Mouse (Mus musculus) forebrain, embryonic 15.5 days (tissue): ENCODE measurements around the gene Rer1. TPM values are rescaled to one million over a fixed set of nuclear protein-coding genes. Genes with fewer than 3 reads are reported as not detected.

ENCODE experiments used
- ATAC-seq: fragments of 200-750 bp; cut with Nextera tagmentation; replicated peaks from 2 replicates; pipeline ENCODE4 v1.8.0; 2017; ENCODE audit warnings: mild to moderate bottlenecking, moderate TSS enrichment, moderate library complexity
- H3K27ac ChIP-seq: fragments of 300-500 bp; sonication (generic); replicated peaks from 2 replicates; pipeline ENCODE4 v1.5.1; 2015; ENCODE audit warnings: mild to moderate bottlenecking, inconsistent platforms
- H3K27me3 ChIP-seq: fragments of 300-500 bp; sonication (generic); 2 replicates; pipeline ENCODE4 v1.6.1; 2015; ENCODE audit warnings: inconsistent platforms
- H3K36me3 ChIP-seq: fragments of 300-500 bp; sonication (generic); 2 replicates; pipeline ENCODE4 v1.6.1; 2015; ENCODE audit warnings: mild to moderate bottlenecking, inconsistent platforms
- H3K4me1 ChIP-seq: fragments of 300-500 bp; sonication (generic); 2 replicates; pipeline ENCODE4 v1.6.1; 2015; ENCODE audit warnings: inconsistent platforms
- H3K4me2 ChIP-seq: fragments of 300-500 bp; sonication (generic); replicated peaks from 2 replicates; pipeline ENCODE4 v1.6.1; 2015; ENCODE audit warnings: mild to moderate bottlenecking, inconsistent platforms
- H3K4me3 ChIP-seq: fragments of 300-500 bp; sonication (generic); 2 replicates; pipeline ENCODE4 v1.5.1; 2015; ENCODE audit warnings: mild to moderate bottlenecking, inconsistent platforms
- H3K9ac ChIP-seq: fragments of 300-500 bp; sonication (generic); replicated peaks from 2 replicates; pipeline ENCODE4 v1.6.1; 2015; ENCODE audit warnings: mild to moderate bottlenecking, inconsistent platforms
- H3K9me3 ChIP-seq: fragments of 300-500 bp; sonication (generic); 2 replicates; pipeline ENCODE4 v1.6.1; 2016; ENCODE audit warnings: inconsistent platforms
- WGBS: fragments of 180-500 bp; shearing (Covaris S2); methylation state at CpG from one replicate; pipeline ENCODE4 v1.1.7; 2015; ENCODE audit warnings: mixed read lengths; 5-methylcytosine and 5-hydroxymethylcytosine counted together
- polyA plus RNA-seq: library from polyadenylated mRNA; unstranded; fragments of >200 nt; fragmentation: Nextera tagmentation; extraction: Ambion mirVana; gene quantifications from 2 replicates; pipeline ENCODE4 v1.2.1, GENCODE M21; 2015

The Rer1 gene
- polyA plus RNA-seq, 1 experiment from 2014 or later = 127 TPM

DNA sequence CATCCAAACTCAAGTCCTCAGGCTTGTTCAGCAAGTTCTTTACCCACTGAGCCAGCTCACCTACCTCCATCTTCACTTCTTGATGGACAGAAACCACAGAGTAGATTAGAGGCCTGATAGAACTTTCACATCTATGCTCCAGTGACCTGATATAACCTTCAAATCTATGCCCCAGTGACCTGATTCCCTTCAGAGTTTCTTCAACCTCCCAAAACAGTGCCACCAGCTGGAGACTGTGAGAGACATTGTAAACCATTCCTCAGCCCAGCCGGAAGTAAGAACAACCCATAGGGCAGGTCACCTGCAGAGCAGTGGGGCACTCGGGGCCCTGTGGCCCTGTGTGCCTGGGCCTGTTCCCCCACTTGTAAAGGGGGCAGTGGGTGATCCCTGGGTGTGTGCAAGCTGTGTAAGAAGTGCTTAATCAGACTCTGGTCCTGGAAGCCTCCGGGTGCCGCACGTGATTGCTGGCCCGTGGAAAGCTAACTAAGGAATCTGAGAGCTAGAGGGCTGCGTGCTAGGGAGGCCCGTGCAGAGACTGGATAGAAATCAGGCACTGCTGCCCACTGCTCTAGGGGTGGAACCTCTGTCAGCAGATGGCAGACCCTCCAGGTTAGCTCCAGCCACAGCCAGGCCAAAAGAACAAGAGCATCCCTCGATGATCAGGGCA is 37.8 kb upstream of the Rer1 start:
- H3K36me3 ChIP-seq = no peaks in the 10 kb centered on the region
- no peak for ATAC-seq
- no peak overlapping the region for H3K4me3 ChIP-seq
- H3K9ac ChIP-seq = no peak overlapping the region
- no peak overlapping the region for H3K4me2 ChIP-seq
- no peak overlapping the region for H3K27ac ChIP-seq
- H3K27me3 ChIP-seq = no peaks in the 10 kb centered on the region
- peaks cover 22% of the 10 kb centered on the region for H3K4me1 ChIP-seq
- no peaks in the 10 kb centered on the region for H3K9me3 ChIP-seq
- 88% methylated on average over 9 of the region's 9 CpGs for whole genome bisulfite sequencing

DNA sequence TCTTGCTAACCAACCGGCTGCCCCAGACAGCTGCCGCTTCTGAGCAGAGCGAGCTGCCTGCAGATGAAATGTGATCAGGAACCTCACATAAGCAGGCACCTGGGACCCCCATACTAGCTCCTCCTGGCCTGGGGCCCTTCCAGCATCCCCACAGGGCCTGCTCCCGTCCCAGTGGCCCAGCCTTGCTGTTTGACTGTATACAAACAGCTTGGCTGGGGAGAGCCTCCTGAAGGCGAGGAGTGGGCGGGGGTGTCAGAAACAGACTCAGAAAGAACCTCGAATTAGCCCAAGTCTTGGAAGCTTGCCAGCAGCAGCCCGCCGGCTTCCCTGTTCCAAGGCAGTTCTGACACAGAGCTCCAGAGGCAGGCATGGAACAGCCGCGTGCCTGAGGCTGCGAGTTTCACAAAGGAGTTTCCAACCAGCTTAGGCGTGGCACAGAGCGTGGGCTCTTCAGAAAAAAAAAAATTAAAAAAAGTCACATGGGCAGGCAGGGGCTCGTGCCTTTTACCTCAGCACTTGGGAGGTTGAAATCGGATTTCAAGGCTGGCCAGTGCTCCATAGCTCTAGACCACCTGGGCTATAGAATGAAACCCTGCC is 36.4 kb upstream of the Rer1 start:
- ATAC-seq = peak; percentile 92
- Histone ChIP-seq H3K27ac (peak overlapping the region; percentile 90), H3K4me3 (no peak overlapping the region), H3K4me1 (peaks cover 30% of the 10 kb centered on the region), H3K9me3 (no peaks in the 10 kb centered on the region), H3K4me2 (peak overlapping the region; percentile 17), H3K27me3 (no peaks in the 10 kb centered on the region), H3K9ac (0 out of 2 replicates have a peak overlapping the region, but pooled peaks have one; percentile 9), H3K36me3 (no peaks in the 10 kb centered on the region)
- WGBS = 7% methylated on average over 16 of the region's 16 CpGs

DNA sequence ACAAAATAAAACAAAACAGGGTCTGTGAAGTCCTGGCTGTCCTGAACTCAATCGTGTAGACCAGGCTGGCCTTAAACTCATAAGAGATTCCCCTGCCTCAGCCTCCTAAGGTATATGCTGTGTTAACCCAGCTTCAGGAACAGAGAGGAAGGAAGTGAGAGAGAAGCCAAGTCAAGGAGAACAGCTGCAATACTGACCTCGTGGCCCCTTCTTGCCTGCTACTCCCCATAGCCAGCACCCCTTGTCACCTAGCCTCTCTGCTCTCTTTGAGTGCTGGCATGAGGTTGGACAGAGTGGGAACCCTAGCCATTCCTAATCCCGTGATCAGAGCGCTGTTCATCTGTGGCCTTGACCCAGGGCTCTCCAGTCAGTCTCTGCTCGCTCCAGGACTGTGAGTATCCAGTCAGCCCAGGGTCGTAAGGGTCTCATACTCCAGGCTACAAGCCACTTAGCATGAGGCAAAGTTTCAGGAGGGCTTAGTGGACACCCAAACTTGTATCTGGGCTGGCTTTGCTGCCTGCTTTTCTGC is 35.8 kb upstream of the Rer1 start:
- Histone ChIP-seq H3K4me3 (no peak overlapping the region), H3K9ac (0 out of 2 replicates have a peak overlapping the region, but pooled peaks have one; percentile 9), H3K36me3 (no peaks in the 10 kb centered on the region), H3K9me3 (no peaks in the 10 kb centered on the region), H3K27ac (peak overlapping the region; percentile 90), H3K4me1 (peaks cover 32% of the 10 kb centered on the region), H3K4me2 (peak overlapping the region; percentile 17), H3K27me3 (no peaks in the 10 kb centered on the region)
- 81% methylated on average over 6 of the region's 6 CpGs for WGBS
- peak; percentile 35 for ATAC-seq

DNA sequence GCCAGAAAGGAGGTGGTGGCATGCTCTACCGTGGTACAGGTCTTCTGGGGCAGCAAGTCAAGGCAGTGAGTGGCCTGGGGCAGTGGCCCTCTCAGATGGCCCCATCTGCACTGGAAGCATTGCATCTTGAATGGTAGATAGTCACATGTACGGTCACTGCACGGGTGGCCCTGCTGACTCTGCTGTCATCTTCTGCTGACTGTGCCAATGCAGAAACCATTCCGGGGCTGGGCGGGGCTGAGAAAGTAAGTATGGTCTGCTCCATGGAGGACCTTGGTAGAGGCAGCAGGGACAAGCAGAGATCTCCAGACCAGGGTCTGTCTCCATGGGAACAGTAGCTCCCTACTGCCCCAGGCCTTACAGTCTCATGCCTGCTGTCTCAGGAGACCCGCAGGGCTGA is 35.0 kb upstream of the Rer1 start:
- H3K36me3 ChIP-seq = no peaks in the 10 kb centered on the region
- H3K27ac ChIP-seq = no peak overlapping the region

DNA sequence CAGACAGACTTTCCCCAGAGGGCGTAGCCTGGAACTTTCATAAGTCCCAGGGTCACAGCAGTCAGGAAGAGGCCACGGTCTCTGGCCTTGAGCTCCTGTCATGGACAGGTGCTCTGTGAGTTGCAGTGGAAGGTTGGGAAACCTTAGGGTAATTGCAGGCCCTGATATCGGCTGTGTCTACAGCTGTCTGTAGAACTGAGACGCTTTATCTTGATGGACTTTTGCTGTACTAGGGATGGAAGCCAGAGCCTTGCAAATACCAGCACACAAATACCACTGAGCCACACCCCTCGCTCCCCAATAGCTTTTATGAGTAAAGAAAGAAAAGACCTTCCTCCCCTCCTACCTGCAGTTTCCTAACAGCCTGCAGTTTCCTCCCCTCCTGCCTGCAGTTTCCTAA is 34.4 kb upstream of the Rer1 start:
- no peaks in the 10 kb centered on the region for H3K27me3 ChIP-seq
- no peaks in the 10 kb centered on the region for H3K9me3 ChIP-seq
- no peak overlapping the region for H3K27ac ChIP-seq
- no peak overlapping the region for H3K4me2 ChIP-seq
- H3K36me3 ChIP-seq = no peaks in the 10 kb centered on the region
- H3K4me1 ChIP-seq = peaks cover 28% of the 10 kb centered on the region
- no peak for ATAC-seq
- H3K9ac ChIP-seq = no peak overlapping the region
- WGBS = 88% methylated on average over 5 of the region's 5 CpGs
- no peak overlapping the region for H3K4me3 ChIP-seq

More for the DNA sequence above, 35.0 kb upstream of the Rer1 start:
- Histone ChIP-seq H3K4me1 (peaks cover 28% of the 10 kb centered on the region), H3K4me3 (no peak overlapping the region), H3K27me3 (no peaks in the 10 kb centered on the region), H3K4me2 (no peak overlapping the region), H3K9ac (no peak overlapping the region), H3K9me3 (no peaks in the 10 kb centered on the region)
- ATAC-seq = no peak
- WGBS = 87% methylated on average over 6 of the region's 6 CpGs

DNA sequence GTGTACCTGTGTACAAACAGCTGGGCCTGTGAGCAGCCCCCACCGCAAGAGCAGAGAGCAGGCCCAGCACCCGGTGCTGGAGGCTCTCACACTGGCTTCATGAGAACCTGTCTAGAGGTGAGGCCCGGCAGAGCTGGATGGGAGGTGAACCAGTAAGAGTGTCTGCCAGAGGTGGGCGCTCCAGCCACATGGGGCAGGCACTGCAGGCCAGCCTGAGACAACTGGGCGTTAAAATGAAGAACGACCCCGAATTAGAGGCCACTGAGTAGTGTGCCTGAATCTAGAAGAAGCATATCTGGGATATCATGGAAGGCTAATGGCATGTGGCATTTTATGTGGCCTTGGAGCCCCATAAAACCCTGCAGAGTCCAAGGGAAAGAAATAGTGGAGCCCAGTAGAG is 33.9 kb upstream of the Rer1 start:
- H3K36me3 ChIP-seq = no peaks in the 10 kb centered on the region
- no peak for ATAC-seq
- no peaks in the 10 kb centered on the region for H3K27me3 ChIP-seq
- H3K4me1 ChIP-seq = peaks cover 28% of the 10 kb centered on the region
- no peaks in the 10 kb centered on the region for H3K9me3 ChIP-seq
- 87% methylated on average over 7 of the region's 7 CpGs for WGBS
- H3K4me2 ChIP-seq = no peak overlapping the region
- H3K27ac ChIP-seq = no peak overlapping the region
- H3K4me3 ChIP-seq = no peak overlapping the region
- H3K9ac ChIP-seq = no peak overlapping the region

DNA sequence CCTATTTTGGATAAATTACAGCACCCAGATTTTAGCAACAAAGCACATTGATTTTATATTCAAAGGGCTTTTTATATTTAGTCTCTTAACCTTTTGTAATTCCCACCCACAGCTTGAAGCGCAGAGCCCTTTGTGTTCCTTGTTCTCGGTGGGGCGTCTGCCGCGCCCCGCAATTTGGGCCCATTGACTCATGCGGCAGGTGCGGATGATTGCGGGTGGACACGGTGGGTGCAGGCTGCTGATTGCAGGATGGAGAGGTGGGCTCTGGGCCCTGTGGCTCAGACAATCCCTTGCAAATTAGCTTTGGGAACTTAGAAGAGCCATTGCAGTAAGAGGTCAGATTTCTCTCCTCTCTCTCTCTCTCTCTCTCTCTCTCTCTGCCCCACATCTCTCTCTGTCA is 32.1 kb upstream of the Rer1 start:
- no peak overlapping the region for H3K4me2 ChIP-seq
- H3K9me3 ChIP-seq = no peaks in the 10 kb centered on the region
- H3K9ac ChIP-seq = no peak overlapping the region
- H3K27ac ChIP-seq = peak overlapping the region; percentile 62
- H3K4me1 ChIP-seq = peaks cover 28% of the 10 kb centered on the region
- H3K27me3 ChIP-seq = no peaks in the 10 kb centered on the region
- ATAC-seq = no peak
- no peaks in the 10 kb centered on the region for H3K36me3 ChIP-seq
- no peak overlapping the region for H3K4me3 ChIP-seq
- 46% methylated on average over 10 of the region's 10 CpGs for WGBS

DNA sequence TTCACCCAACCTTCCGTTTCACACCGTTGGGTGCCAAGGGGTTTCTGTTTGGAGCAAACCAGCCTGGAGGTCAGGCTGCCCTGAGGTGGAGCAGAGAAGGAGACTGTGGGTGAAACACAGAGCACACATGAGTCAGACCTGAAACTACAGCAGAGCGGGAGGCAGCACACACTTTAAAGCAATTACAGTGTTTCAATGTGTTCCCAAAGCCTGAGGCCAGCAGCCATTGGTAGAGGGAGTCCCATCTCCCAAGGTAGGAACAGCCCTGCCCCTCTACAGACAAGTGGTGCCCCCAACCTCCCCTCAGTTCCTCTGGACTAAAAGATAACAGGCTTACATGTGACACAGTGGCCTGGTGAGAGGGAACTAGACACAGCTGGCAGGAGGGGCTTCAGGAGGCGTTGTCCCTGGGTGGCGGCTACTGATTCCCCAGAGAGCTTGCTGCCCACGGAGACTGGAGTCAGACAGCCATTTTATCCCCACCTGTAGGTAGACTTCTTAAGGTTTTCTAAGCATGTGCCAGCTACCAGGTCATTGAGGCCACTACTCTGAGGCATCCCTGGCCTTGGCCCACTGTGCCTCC is 31.3 kb upstream of the Rer1 start:
- Histone ChIP-seq H3K9me3 (no peaks in the 10 kb centered on the region), H3K27ac (peak overlapping the region; percentile 62), H3K4me2 (no peak overlapping the region), H3K4me3 (no peak overlapping the region), H3K4me1 (peaks cover 20% of the 10 kb centered on the region), H3K27me3 (no peaks in the 10 kb centered on the region), H3K9ac (no peak overlapping the region), H3K36me3 (no peaks in the 10 kb centered on the region)
- 76% methylated on average over 6 of the region's 6 CpGs for WGBS
- no peak for ATAC-seq

DNA sequence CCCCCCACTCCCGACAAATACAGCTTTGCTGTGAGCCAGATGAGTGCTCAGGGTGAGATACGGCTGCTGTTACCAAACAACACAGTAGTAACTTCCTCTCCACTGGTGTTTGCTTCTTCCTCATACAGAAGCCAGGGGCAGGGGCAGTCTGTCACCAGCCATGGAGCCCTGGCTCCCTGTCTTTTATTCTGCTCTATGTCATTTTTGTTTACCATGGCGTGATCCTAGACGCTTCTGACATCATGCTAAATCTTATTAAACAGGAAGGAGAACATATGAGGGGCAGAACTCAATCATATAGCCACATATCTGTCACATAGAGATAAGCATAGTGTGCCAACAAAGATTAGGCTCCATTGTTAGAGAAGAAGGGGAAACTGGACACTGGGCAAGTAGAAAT is 30.4 kb upstream of the Rer1 start:
- Histone ChIP-seq H3K36me3 (no peaks in the 10 kb centered on the region), H3K9ac (no peak overlapping the region), H3K4me3 (no peak overlapping the region), H3K4me2 (no peak overlapping the region), H3K4me1 (peaks cover 13% of the 10 kb centered on the region), H3K27ac (no peak overlapping the region), H3K27me3 (no peaks in the 10 kb centered on the region), H3K9me3 (no peaks in the 10 kb centered on the region)
- WGBS = 86% methylated on average over 4 of the region's 4 CpGs
- ATAC-seq = no peak

DNA sequence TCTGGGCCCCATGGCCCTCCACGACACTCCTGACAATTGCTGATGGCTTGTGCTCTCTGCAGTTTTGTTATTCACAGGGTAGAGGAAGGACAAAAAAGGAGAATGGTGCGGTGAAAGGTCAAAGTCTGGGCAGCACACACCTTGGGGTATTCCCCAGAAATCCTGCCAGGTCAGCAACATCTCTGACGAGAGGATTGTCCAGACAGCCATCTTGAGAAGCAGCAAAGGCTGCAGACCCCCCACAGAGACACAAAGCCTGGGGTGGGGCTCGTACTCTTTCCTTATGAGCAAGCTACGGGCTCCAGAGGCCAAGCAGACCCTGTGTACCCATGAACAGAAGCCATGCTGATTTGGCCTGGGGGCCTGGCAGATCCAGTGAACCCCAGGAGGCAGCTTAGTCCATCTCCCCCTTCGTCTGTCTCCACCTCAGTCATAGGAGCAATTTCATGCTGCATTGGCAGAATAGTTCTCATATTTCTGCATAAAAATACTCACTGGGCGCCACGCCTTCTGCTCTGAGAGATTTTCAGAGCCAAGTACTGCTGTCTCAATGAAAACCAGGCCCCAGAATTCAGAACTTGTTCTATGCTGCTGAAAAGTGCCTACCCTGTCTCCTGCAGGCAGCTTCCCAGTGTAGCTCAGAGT is 27.7 kb upstream of the Rer1 start:
- Histone ChIP-seq H3K4me2 (no peak overlapping the region), H3K27ac (peak overlapping the region; percentile 3; the same call in 1 of the 2 replicates), H3K4me3 (no peak overlapping the region), H3K36me3 (no peaks in the 10 kb centered on the region), H3K9ac (no peak overlapping the region), H3K4me1 (peaks cover 13% of the 10 kb centered on the region), H3K27me3 (no peaks in the 10 kb centered on the region), H3K9me3 (no peaks in the 10 kb centered on the region)
- 64% methylated on average over 8 of the region's 8 CpGs for WGBS
- no peak for ATAC-seq

DNA sequence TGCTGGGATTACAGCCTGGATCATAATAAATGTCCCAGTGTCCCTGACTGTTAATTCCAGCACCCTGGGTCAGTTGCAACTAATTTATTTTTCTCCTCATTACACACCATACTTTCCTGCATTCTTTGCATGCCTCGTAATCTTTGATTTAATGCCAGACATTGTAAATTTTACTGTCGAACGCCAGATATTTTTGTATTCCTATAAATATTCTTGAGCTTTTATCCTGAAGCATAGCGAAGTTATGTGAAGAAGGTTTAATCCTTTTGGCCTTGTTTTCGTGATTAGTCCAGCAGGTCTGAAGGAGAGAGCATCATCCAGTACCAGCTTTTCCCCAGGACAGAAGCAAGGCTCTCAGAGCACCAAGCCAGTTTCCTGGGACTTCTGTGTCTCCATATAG is 23.3 kb upstream of the Rer1 start:
- Histone ChIP-seq H3K9me3 (no peaks in the 10 kb centered on the region), H3K9ac (no peak overlapping the region), H3K4me1 (no peaks in the 10 kb centered on the region), H3K27ac (no peak overlapping the region), H3K4me2 (no peak overlapping the region), H3K4me3 (no peak overlapping the region), H3K27me3 (no peaks in the 10 kb centered on the region), H3K36me3 (no peaks in the 10 kb centered on the region)
- 81% methylated on average over 5 of the region's 5 CpGs for WGBS
- no peak for ATAC-seq

DNA sequence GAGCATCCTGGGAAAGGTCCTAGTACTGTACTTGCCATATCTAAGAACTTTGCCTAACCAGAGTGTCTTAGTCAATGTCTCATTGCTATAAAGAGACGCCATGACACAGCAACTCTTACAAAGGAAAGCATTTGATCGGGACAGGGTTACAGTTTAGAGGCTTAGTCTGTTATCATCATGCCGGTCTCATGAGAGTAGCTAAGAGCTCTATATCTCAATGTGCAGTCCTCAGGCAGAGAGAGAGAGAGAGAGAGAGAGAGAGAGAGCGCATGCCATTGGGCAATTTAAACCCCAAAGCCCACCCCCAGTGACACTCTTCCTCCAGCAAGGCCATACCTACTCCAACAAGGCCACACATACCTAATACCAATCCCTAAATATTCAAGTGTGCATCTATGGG is 21.7 kb upstream of the Rer1 start:
- 91% methylated on average over 4 of the region's 4 CpGs for WGBS
- H3K9ac ChIP-seq = no peak overlapping the region
- no peak overlapping the region for H3K4me3 ChIP-seq
- H3K27ac ChIP-seq = no peak overlapping the region
- no peaks in the 10 kb centered on the region for H3K27me3 ChIP-seq
- no peak overlapping the region for H3K4me2 ChIP-seq
- H3K9me3 ChIP-seq = no peaks in the 10 kb centered on the region
- H3K36me3 ChIP-seq = no peaks in the 10 kb centered on the region
- no peaks in the 10 kb centered on the region for H3K4me1 ChIP-seq
- no peak for ATAC-seq
